Mouse (Mus musculus) thymus, postnatal 25 days (tissue): ENCODE data around the gene Pdss2.

ENCODE experiments used
- DNase-seq: peaks from one replicate; pipeline ENCODE4 v3.0.0; 2022

Pdss2 gene

GRCm38 (mm10) chr10:43487441-43488010, 266.2 kb downstream of the Pdss2 start:
- no peak for DNase-seq

DNA sequence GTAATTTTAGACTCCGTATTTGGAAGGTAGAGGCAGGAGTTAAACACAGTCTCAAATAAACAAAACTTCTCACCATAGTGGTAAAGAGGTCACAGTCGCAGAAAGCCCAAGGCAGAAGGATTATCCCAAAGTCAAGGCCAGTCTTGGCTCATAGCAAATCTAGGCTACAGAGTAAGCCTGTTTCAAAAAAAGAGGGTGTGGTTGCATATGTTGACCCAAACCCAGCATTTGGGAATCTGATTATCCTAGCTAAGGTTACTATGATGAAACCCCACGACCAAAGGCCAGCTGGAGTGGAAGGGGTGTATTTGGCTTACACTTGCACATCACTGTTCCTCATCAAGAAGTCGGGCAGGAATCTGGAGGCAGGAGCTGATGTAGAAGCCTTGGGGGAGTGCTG, 267.0 kb downstream of the Pdss2 start:
- DNase-seq = no peak

DNA sequence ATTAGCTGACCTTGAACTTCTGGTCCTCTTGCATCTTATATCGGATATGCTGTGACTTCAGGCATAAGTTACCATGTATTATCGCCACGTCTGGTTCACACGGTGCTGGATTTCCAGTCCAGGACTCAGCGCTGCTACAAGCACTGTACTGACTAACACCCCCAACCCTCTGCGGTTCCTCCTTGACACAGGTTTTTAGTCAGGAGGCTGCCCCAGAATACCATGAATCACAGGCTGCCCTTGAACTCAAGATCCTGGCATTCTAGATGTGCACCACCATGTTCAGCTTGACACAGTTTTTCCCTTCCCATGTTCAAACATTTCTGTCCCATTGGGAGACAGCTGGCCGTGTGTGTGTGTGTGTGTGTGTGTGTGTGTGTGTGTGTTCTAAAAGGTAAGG, 267.9 kb downstream of the Pdss2 start:
- no peak for DNase-seq

DNA sequence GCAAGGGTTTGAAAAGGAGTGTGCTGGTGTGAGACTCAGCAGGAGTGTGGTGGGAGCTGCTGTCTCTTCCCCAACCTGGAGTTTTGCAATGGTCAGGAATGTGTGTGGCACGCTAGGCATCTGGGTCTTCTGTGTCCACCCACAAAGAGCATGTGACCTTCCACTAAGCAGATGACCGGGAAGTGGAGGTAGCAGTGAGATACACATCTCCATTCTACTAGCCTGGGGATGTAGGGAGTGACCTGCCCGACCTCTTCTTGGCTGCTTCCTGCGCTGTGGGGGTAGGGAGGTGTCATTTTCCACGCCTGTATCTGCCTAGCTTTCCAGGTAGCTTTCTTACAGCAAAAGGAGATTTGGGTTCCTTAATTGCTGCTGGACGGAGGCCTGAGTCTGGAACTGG, 268.3 kb downstream of the Pdss2 start:
- DNase-seq = no peak

GRCm38 (mm10) chr10:43490034-43490433, 268.7 kb downstream of the Pdss2 start:
- no peak for DNase-seq

- no peak for DNase-seq
Measured at GRCm38 (mm10) chr10:43490846-43491245, 269.6 kb downstream of the Pdss2 start.

- DNase-seq = no peak
Measured at GRCm38 (mm10) chr10:43502599-43502998, 281.3 kb downstream of the Pdss2 start.

DNA sequence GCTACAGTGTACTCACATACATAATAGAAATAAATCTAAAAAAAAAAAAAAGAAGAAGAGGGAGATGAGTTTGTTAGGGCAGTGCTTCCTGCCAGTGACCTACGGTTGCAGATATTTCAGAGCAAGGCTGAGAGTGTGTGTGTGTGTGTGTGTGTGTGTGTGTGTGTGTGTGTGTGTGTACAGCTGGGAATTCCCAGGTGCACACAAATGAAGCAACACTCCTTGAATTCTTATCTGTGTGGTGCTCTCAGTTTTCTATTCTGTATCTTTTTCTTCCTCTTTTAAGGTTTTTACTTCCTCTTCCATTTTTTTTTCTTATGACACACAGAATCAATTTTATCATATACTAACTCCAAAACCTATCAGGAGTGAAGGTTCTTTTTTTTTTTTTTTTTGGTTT, 283.0 kb downstream of the Pdss2 start:
- DNase-seq = no peak

- DNase-seq = no peak
Measured at GRCm38 (mm10) chr10:43507051-43507450, 285.8 kb downstream of the Pdss2 start.

DNA sequence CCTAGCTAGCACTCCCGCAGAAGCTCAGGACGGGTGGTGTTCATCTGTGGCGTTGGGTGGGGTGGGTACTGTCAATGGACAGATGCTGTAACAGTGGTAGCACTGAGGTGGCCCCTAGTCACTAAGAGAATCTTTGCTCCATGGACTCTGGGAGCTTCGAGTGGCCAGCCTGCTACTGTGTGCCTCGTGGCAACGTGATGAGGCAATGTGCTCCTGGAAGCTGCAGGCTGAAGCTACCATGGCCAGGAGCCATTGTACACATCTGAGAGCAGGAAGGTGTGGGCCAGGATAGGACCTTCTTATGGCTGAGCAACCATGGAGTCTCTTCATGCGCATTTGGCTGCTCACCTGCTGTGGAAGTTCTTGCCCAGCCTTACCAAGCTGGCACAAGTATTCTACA, 287.9 kb downstream of the Pdss2 start:
- DNase-seq = no peak

DNA sequence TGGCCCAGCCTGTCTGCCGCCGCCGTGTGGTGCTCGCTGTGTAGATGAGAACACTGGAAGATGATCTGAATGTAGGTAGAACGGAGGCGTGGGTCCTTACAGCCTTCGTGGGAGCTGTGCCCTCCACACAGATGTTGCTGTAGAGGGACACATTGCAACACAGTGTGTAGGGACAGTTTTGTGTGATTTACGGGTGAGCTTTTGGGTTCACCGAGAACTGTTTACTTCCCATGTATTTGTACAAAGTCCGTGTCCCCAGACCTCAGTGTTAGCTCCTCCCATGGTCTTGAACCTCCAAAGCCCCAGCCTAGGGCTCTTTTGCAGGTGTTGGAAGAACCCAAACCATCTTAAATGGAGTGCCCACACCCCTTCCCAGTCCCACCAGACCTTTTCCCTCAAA, 291.7 kb downstream of the Pdss2 start:
- no peak for DNase-seq
